Mouse (Mus musculus): ENCODE results near the gene Inhba.

DNA sequence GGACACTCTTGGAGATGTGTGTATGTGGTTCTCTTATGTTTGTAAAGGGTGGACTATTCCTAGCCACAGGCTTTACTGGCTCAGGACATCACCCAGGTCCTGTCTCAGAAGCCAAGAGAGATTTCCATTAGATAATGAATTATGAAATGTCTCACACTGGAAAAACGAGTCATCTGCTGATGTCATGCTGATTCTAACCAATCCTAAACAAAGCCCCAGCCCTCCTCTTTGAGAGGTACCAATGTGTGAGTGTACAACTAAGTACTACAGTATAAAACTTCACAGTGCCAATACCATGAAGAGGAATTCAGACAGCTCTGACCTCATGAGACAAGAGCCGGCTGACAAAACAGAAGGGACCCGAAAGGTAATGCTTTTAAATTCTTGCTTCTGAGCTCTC, 2.5 kb downstream of the Inhba start:
- no peak for TF ChIP-seq CTCF (IDR thresholded peaks at IDR 0.05; ENCODE audit: borderline replicate concordance, insufficient read depth, low read depth, low read length)
- TF ChIP-seq POLR2A (IDR thresholded peaks at IDR 0.05; ENCODE audit: borderline replicate concordance, insufficient read depth, low read length) = no peak

Data from cerebellum, adult 2 months (tissue).